In the genomic region with DNA sequence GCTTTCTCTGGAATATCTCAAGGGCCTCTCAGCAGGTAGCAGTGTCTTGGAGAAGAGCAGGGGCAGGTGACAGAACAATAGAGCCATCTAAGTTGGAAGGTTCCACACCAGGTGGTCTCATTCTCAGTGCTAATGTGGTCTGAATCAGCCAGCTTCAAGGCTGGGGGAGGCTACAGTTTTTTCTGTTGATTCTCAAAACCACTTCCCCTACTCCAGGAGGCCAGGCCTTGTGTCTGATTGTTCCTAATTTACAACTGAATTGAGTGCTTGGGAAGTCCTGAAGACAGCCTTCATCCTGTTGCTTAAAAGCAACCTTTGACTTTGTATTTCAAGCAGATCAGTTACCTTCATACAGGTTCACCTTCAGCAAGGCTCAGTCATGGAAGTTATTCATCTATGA, we compare ENCODE assay signal across 24 mouse cellular contexts. TPM values are rescaled to one million over a fixed set of nuclear protein-coding genes. Genes with fewer than 3 reads are reported as not detected.
A peak's percentile ranks its signal among the peaks of the same experiment; 100 is the strongest.
DNase-seq lines count a peak whose midpoint lies in the region; TF ChIP-seq lines count a peak whose summit lies in the region.
"Had no signal": no experiment of that assay in that cellular context is flagged by ENCODE, and none has a peak within 500 bp of the region (broad histone marks: within the 10 kb centered on the region; RNA-seq: fewer than 3 reads in every experiment).

No protein-coding gene starts in this region.

- no peaks in the 10 kb centered on the region for H3K27me3 ChIP-seq in MEL (ENCODE audit: control insufficient read depth in 1 of 2, insufficient read depth in 2 of 2, low read length in 2 of 2)
- H3K27me3 ChIP-seq: embryonic facial prominence, embryonic 13.5 days; embryonic facial prominence, embryonic 15.5 days; forebrain, embryonic 13.5 days; forebrain, embryonic 15.5 days had no signal

- peak overlapping the region; percentile 46; the same call in 1 of the 2 replicates for H3K27ac ChIP-seq in MEL (ENCODE audit: control insufficient read depth, low read depth, low read length)
- H3K27ac ChIP-seq: embryonic facial prominence, embryonic 13.5 days; embryonic facial prominence, embryonic 15.5 days; forebrain, embryonic 13.5 days; forebrain, embryonic 15.5 days had no signal

- H3K79me2 ChIP-seq in MEL (ENCODE audit: control insufficient read depth, insufficient read depth, low read length, poor library complexity) = no peaks in the 10 kb centered on the region

- peaks cover 0 to 3% of the 10 kb centered on the region in 2 experiments; a peak in 1 of 4 replicates for H3K36me3 ChIP-seq in MEL (ENCODE audit: control insufficient read depth in 1 of 2, insufficient read depth in 2 of 2, low read length in 2 of 2)
- H3K36me3 ChIP-seq: embryonic facial prominence, embryonic 13.5 days; embryonic facial prominence, embryonic 15.5 days; forebrain, embryonic 15.5 days; G1E had no signal

- H3K4me3 ChIP-seq in MEL (ENCODE audit: control insufficient read depth in 1 of 2, insufficient read depth in 1 of 2, low read depth in 2 of 2, low read length in 2 of 2) = no peak overlapping the region
- H3K4me3 ChIP-seq: embryonic facial prominence, embryonic 13.5 days; embryonic facial prominence, embryonic 15.5 days; erythroblast, embryonic 14.5 days; forebrain, embryonic 13.5 days; forebrain, embryonic 15.5 days had no signal

- TF ChIP-seq RAD21 in MEL (IDR thresholded peaks at IDR 0.05; ENCODE audit: low read depth, low read length) = no peak

- H3K4me1 ChIP-seq in MEL (ENCODE audit: control insufficient read depth in 1 of 2, insufficient read depth in 2 of 2, low read length in 2 of 2) = peaks cover 2 to 10% of the 10 kb centered on the region in 2 experiments
- H3K4me1 ChIP-seq: embryonic facial prominence, embryonic 13.5 days; embryonic facial prominence, embryonic 15.5 days; forebrain, embryonic 13.5 days; forebrain, embryonic 15.5 days had no signal

- peak; percentile 18 for DNase-seq in 416B (ENCODE audit: low read depth)
- peak; percentile 86 for DNase-seq in ES-CJ7 (ENCODE audit: low read depth, low spot score)
- peak; percentile 47 for DNase-seq in MEL (ENCODE audit: low read depth, low spot score)
- DNase-seq in ZHBTc4 (ENCODE audit: low read depth, low spot score) = peak; percentile 89
- DNase-seq in frontal cortex, adult 2 months (ENCODE audit: extremely low spot score in 1 of 2, low spot score in 1 of 2) = no peak
- no peak for DNase-seq in thymus, postnatal 0 days (ENCODE audit: low spot score)
- DNase-seq in embryo, embryonic 10.5 days (ENCODE audit: low spot score) = no peak
- DNase-seq: adrenal gland, adult 8-10 months; adrenal gland, postnatal 14 days; adrenal gland, postnatal 36 days; cerebellum, adult 11-12 months; cerebellum, adult 2 months; cerebellum, adult 9-10 months; cerebellum, postnatal 10 days; cerebellum, postnatal 25 days; embryo, embryonic 11 days; forebrain, postnatal 0 days had no signal

- peak; percentile 39 to 67; a peak in 3 of 4 replicates for TF ChIP-seq EP300 in MEL (IDR thresholded peaks at IDR 0.05; ENCODE audit: low read depth in 1 of 2, low read length in 2 of 2)

- TF ChIP-seq CTCF in MEL (IDR thresholded peaks at IDR 0.05 in 2 of 3, conservative IDR thresholded peaks at IDR 0.05 in 1 of 3; ENCODE audit: control insufficient read depth in 1 of 3, insufficient read depth in 1 of 3, low read depth in 2 of 3, low read length in 3 of 3, poor library complexity in 1 of 3, severe bottlenecking in 1 of 3) = no peak

- TF ChIP-seq POLR2A in MEL (IDR thresholded peaks at IDR 0.05; ENCODE audit: control insufficient read depth in 1 of 2, insufficient read depth in 1 of 2, low read depth in 1 of 2, low read length in 2 of 2, poor library complexity in 1 of 2) = no peak

- H3K9me3 ChIP-seq in MEL (replicated peaks; ENCODE audit: insufficient read depth, low read length) = no peaks in the 10 kb centered on the region
- H3K9me3 ChIP-seq: embryonic facial prominence, embryonic 15.5 days; forebrain, embryonic 13.5 days; forebrain, embryonic 15.5 days had no signal

- H3K9ac ChIP-seq in MEL (ENCODE audit: control insufficient read depth, low read depth, low read length, poor library complexity, severe bottlenecking) = no peak overlapping the region
- H3K9ac ChIP-seq: embryonic facial prominence, embryonic 13.5 days; embryonic facial prominence, embryonic 15.5 days; forebrain, embryonic 13.5 days; forebrain, embryonic 15.5 days; forebrain, postnatal 0 days had no signal

TF ChIP-seq in MEL, 35 proteins besides CTCF, POLR2A, EP300 and RAD21:
- TF ChIP-seq HCFC1 (IDR thresholded peaks at IDR 0.05; ENCODE audit: low read depth, low read length) = no peak
- peak; percentile 75 for TF ChIP-seq MYB (IDR thresholded peaks at IDR 0.05; ENCODE audit: low read depth, low read length)

RNA-seq across cellular contexts. Expression of gene Msh2, which starts 7.9 kb away (rescaled TPM):
- total RNA-seq in MEL (2012; rRNA removed) = 42.5 and 43.0 TPM in 2 replicates
- polyA plus RNA-seq in MEL (2012; ENCODE audit: insufficient read depth in 1 of 2, insufficient read length in 2 of 2, low read depth in 1 of 2, low replicate concordance in 2 of 2, missing spikeins in 1 of 2) = 10 to 100 TPM in 1 of 2 experiments, not detected in 1; 40.8 TPM
- polyA plus RNA-seq in frontal cortex, adult 2 months (2012; rRNA removed) = 19.4 and 20.3 TPM in 2 replicates
- 88.5 and 89.2 TPM in 2 replicates for polyA plus RNA-seq in thymus, postnatal 0 days (2015; fragmentation: Nextera tagmentation; extraction: Ambion mirVana)

RNA-seq across cellular contexts. Expression of gene Epcam, which starts 28.5 kb away (rescaled TPM):
- not detected in 2 replicates for total RNA-seq in MEL (2012; rRNA removed)
- not detected for polyA plus RNA-seq in MEL (2012; ENCODE audit: insufficient read depth in 1 of 2, insufficient read length in 2 of 2, low read depth in 1 of 2, low replicate concordance in 2 of 2, missing spikeins in 1 of 2)
- 0.66 and 0.90 TPM in 2 replicates for polyA plus RNA-seq in frontal cortex, adult 2 months (2012; rRNA removed)
- polyA plus RNA-seq in thymus, postnatal 0 days (2015; fragmentation: Nextera tagmentation; extraction: Ambion mirVana) = 95.8 and 102 TPM in 2 replicates
- total RNA-seq: adrenal gland, adult 18-20 months; adrenal gland, postnatal 36 days; G1E had no signal
- polyA plus RNA-seq: erythroblast, embryonic 14.5 days; G1E had no signal

Comparison
In these comparisons a context has a peak if more than half of its experiments do, and no peak if none do; other contexts are left out.
1. DNase-seq: peak in 416B (single experiment), ES-CJ7 (single experiment), MEL (single experiment) and ZHBTc4 (single experiment); none in frontal cortex, adult 2 months (0 of 2), thymus, postnatal 0 days (single experiment) and embryo, embryonic 10.5 days (single experiment).
2. RNA of gene Epcam, which starts 28.5 kb away (polyA plus RNA-seq): 95.8 to 102 TPM in thymus, postnatal 0 days; 0.66 to 0.90 TPM in frontal cortex, adult 2 months and not detected in MEL; every median in the first group is over 10 times any median in the second.